Mouse (Mus musculus) embryo, embryonic 9.5 days (tissue): ENCODE data around the gene Gcsh.

ENCODE experiments used
- DNase-seq: peaks from one replicate; pipeline ENCODE4 v3.0.0-alpha.2; 2017; ENCODE audit errors: extremely low spot score

The Gcsh gene

DNA sequence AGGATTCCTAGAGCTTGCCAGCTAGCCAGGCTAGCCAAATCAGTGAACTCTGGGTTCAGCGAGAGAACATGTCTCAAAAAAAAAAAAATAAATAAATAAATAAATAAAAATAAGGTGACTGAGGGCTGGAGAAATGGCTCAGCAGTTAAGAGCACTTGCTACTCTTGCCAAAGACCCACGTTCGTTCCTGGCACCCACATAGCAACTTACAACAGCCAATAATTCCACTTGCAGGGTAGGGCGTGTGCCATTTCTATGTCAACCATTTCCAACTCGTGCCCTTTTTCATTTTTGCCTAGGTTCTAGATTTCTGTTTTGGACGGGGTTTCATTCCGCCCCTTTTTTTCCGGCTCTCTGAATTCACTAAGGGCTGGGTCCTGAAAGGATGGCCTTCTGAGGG lies 15.3 kb downstream of the Gcsh start:
- DNase-seq, result no peak

- no peak for DNase-seq
These were observed 17.7 kb downstream of the Gcsh start for GRCm38 (mm10) chr8:116975606-116976005.

GRCm38 (mm10) chr8:116975066-116975465 lies 18.3 kb downstream of the Gcsh start:
- DNase-seq, result no peak

DNA sequence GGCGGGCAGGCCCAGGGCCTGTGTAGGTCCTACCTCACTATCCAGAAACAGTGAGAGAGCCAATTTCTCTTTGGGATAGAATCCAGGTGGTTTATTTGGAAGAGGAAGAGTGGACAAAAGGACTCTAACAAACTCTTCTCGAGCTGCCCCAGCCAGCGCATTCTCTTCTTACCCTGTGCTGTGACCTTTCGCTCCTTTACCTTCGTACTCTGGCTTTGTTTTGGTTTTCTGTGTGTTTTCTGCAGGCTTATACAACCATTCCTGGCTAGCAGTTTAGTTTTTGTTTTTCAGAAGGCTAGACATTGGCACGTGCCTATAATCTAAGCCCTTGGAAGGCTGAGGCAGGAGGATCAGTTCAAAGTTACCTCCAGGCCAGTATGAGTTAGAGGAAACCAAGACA lies 23.8 kb downstream of the Gcsh start:
- no peak for DNase-seq

GRCm38 (mm10) chr8:116954415-116954814 lies 38.9 kb downstream of the Gcsh start:
- DNase-seq, result no peak

DNA sequence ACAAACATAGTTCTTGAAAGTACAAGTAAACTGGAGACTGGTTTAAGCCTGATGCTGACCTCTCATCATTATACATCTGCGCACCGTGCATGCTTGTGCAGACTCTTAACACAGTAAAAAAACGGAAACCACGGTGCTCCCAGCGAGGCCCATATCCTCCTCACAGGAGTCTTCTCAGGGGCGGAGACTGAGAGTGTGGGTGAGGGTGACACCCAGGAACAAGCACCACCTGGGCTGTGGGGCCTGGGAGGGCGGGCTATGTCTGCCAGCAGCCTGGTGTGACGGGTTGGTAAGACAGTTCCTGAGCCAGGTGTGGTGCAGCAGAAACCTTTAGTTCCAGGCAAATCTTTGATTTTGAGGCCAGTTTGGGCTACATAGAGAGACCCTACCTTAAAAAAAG lies 40.9 kb downstream of the Gcsh start:
- no peak for DNase-seq

DNA sequence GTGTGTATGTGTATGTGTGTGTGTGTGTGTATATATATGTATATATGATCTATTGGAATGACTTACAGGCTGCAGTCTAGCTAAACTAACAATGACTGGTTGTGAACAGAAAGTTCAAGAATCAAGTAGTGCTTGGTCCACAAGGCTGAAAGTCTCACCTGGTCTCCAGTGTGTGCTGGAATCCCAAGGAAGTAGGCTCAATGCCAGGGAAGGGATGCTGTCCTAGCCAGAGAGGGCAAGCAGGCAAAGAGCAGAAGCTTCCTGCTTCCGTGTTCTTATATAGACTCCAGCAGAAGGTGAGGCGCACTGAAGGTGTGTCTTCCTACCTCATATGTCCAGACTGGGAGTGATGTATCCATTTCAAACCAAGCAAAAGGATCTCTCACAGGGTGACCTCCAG lies 41.6 kb downstream of the Gcsh start:
- DNase-seq, result no peak

DNA sequence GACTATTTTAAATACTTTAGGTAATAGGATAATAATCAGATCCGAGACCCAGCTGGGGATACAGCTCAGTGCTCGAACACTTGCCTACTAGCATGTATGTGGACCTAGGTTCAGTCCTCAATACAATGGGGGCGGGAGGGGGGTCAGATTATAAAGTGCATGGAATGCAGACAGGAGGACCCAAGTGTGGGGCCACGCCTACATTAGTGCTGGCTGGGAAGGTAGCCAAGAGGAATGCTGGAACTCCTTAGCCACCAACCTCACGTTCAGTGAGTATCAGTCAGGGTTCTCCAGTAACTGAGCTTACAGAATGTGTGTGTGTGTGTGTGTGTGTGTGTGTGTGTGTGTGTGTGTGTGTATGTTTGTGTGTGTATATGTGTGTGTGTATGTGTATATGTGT lies 42.0 kb downstream of the Gcsh start:
- DNase-seq, result no peak

DNA sequence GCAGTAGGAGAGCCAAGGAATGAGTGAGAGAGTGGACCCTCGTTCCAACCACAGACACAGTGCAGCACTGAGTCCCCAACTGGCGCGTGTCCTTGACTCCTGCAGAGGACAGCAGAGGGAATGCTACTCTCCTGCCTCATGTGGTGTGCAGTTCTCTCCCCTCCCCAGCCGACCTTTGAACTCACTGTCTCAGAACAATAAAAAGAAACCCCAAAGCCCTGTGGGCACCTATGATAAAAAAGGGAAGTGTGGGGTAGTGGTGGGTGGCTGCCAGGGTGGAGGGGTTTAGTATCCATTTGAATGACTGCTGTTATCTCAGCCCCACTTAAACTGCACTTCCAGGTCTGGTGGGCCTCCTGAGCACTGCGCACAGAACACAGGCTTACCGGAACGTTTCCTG lies 45.7 kb downstream of the Gcsh start:
- DNase-seq, result no peak

DNA sequence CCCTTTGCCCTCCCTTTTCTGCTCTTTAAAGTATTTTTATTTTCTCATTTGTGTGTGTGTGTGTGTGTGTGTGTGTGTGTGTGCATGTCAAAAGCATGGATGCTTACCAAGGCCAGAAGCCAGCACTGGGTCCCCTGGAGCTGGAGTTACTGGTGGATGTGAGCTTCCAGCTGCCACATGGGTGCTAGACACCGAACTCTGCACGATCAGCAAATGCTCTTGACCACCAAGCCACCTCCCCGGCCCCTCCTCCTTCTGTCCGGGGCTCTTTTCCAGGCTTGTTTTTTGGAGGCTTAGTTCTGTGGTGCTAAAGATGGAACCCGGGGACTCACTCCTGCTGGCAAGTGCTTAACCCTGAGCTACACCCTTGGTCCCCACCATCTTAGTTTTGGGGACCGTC lies 46.5 kb downstream of the Gcsh start:
- no peak for DNase-seq

DNA sequence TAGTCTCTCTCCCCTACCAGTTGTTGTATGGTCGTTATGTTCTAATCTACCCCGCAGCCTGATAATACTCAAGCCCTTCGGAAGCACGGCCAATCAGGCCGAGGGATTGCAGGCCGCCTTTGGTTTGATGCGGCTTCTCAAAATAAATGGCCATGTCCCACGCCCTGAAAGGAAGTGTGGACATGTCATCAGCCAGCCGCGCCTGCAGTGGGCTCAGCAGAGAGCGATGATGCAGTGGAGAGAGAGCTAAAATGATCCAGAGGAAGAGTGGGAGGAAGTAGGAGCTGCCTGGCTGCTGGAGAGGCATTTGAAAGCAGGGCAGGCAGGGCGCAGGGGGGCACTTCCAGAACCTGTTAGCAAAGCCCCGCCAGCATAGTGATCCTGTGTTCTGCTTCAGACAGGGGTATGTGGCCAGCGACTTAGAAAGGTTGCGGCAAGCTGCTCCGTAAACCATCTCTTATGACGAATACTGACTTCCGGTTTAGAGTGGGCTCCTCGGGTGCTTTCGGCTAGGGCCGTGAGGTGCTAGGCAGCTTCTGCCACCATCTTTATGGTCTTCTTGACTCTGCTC lies 47.0 kb downstream of the Gcsh start:
- no peak for DNase-seq

DNA sequence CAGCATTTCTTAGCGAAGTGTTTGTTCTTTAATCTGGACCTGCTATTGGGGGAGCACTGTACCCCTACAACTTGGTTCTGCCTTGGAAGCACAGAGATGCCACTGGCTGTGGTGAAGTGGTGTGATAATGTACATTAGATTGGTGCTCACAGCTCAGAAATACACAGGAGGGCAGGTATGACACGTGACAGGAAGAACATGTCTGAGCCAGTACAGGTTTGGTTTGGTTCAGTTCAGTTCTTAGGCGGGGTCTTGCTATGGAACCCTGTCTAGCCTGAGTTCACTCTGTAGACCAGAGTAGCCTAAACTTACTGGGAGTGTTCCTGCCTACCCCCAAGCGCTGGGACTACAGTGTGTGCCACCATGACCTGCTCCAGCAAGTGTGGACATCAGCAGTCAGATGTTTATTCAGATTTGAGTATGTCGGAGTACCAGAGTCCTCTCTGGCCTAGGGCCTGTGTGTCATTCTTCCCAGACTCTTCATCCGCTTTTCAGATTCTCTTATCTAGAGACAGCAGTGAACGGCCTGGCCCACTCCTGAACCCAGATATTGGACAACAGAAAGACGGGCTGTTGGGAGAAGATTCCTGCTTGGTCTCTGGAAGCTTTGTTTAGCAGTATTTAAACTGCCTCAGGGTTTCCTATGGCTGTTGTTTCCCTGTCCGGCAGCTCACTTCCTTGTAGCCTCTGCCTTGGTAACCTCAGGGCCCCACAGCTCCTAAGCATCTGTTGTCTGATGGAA lies 48.0 kb downstream of the Gcsh start:
- DNase-seq, result no peak

DNA sequence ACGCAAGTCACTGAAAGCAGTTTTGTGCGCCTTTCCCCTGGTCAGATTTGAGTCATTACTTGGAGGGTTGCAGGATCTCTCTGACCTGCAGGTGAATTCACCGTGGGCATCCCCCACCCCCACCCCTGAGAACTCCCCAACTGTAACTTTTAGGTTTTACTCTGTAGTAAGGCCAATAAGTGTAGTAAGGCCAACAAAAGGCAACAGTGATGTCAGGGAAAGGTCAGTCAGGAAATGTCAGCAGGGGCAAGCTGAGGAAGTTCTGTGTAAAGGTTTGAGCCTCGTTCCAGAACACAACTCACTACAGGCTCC lies 49.0 kb downstream of the Gcsh start:
- DNase-seq, result no peak

- DNase-seq, result no peak
These were observed 49.6 kb downstream of the Gcsh start for GRCm38 (mm10) chr8:116943555-116944384.

DNA sequence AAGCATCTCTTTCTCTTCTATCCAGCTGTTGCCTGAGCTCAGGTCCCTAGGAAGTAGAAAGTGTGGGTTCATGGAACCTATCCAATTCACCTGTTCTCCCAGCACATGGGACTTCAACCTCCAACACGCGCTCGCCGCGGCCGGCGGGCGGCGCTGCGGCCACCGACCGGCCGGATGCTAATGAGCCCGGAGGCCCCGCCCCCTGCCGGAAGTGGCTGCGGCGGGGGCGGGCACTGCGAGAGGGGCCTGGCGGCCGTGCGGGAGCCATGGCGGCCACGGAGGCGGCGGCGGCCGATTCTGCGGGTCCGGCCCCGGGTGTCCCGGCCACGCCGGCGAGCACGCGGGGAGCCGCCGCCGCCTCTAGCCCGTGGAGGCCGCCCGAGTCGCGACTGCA lies 50.2 kb downstream of the Gcsh start, which contains the start of gene Atmin:
Gene Atmin, plus strand, starts transcription at position 233 of the 394 bp plus-strand sequence.
- peak; percentile 83 for DNase-seq

- DNase-seq, result no peak
These were observed 50.9 kb downstream of the Gcsh start for GRCm38 (mm10) chr8:116942284-116943058.

- DNase-seq, result no peak
These were observed 57.8 kb downstream of the Gcsh start for GRCm38 (mm10) chr8:116935506-116935905.

DNA sequence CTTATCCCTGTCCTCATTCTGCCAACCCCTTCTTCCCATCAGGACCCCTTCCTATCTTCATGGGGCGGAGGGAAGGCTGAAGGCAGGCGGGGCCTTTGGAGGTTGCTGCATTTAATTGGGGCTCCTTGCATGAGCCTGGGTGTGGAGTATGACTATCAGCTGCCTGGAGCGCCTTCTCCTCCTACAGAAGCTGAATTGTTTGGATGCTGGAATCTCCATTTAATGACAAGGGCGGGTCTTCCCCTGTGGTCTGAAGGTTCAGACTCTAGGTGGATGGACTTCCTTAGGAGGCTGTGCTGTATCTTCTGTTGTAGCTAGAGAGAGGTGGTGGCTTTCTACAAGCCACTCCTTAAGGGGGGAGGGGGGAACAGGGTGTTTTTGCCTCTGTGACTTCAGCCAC lies 58.4 kb downstream of the Gcsh start:
- no peak for DNase-seq
